Mouse (Mus musculus) spleen, adult 2 months (tissue): ENCODE measurements around the gene Cdh13.

Experiments used
- CTCF ChIP-seq: fragments of 200-500 bp; IDR thresholded peaks from 2 replicates; pipeline ENCODE4 v1.5.1; 2011; ENCODE audit warnings: mild to moderate bottlenecking, inconsistent platforms; ENCODE audit not compliant: insufficient read depth, insufficient read length, insufficient replicate concordance; ENCODE audit errors: extremely low read depth
- POLR2A ChIP-seq: fragments of 200-500 bp; IDR thresholded peaks from 2 replicates; pipeline ENCODE4 v1.6.1; 2011; ENCODE audit warnings: low read depth, low read length, inconsistent platforms

DNA sequence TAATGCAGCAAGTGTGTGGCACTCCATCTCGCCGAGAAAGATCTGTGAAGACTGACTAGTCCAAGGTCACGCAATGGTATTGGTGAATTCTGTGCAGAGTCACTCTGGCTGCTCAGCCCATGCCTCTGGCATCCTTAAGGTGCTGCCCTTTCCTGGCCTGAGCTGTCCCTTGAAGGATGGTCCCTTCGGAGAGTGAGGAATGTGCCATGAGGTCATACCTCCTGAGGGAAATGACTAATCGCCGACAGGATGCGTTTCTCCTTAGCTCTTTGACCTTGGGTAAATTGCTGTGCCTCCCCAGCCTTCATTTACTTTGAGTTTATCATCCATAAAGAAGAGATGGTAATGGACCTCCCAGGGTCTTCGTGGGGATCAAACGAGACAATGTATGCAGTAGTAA is 395.8 kb downstream of the Cdh13 start:
- TF ChIP-seq POLR2A (no peak), CTCF (no peak)
